Mouse (Mus musculus) liver, embryonic 16.5 days (tissue): Measurements from ENCODE around the gene Wfdc12. TPM values are rescaled to one million over a fixed set of nuclear protein-coding genes. Genes with fewer than 3 reads are reported as not detected.

Experiments
- ATAC-seq: fragments of 200-750 bp; cut with Nextera tagmentation; 2 replicates; pipeline ENCODE4 v1.8.0; 2017; ENCODE audit warnings: low read depth, mild to moderate bottlenecking, moderate number of reproducible peaks, moderate library complexity
- H3K27ac ChIP-seq: fragments of 300-500 bp; sonication (generic); 2 replicates; pipeline ENCODE4 v1.5.1; 2014; ENCODE audit warnings: mild to moderate bottlenecking, low read length
- H3K27me3 ChIP-seq: fragments of 300-500 bp; sonication (generic); 2 replicates; pipeline ENCODE4 v1.6.1; 2014; ENCODE audit warnings: low read depth, low read length, mixed read lengths; ENCODE audit not compliant: control insufficient read depth, insufficient read depth
- H3K36me3 ChIP-seq: fragments of 300-500 bp; sonication (generic); 2 replicates; pipeline ENCODE4 v1.6.1; 2014; ENCODE audit warnings: mild to moderate bottlenecking; ENCODE audit not compliant: control insufficient read depth, insufficient read depth
- H3K4me1 ChIP-seq: fragments of 300-500 bp; sonication (generic); 2 replicates; pipeline ENCODE4 v1.6.1; 2014; ENCODE audit warnings: low read depth, low read length, mixed read lengths; ENCODE audit not compliant: control insufficient read depth
- H3K4me2 ChIP-seq: fragments of 300-500 bp; sonication (generic); 2 replicates; pipeline ENCODE4 v1.6.1; 2014; ENCODE audit warnings: low read depth, low read length, mixed read lengths
- H3K4me3 ChIP-seq: fragments of 300-500 bp; sonication (generic); 2 replicates; pipeline ENCODE4 v1.5.1; 2014; ENCODE audit warnings: low read depth, mild to moderate bottlenecking, low read length
- H3K9ac ChIP-seq: fragments of 300-500 bp; sonication (generic); 2 replicates; pipeline ENCODE4 v1.6.1; 2014; ENCODE audit warnings: low read depth, low read length
- H3K9me3 ChIP-seq: fragments of 300-500 bp; sonication (generic); replicated peaks from 2 replicates; pipeline ENCODE4 v1.6.1; 2016; ENCODE audit warnings: low read length; ENCODE audit not compliant: control insufficient read depth
- WGBS: fragments of 180-500 bp; shearing (Covaris S2); extraction: QIAGEN DNeasy Blood & Tissue Kit; methylation state at CpG from one replicate; pipeline ENCODE4 v1.1.7; 2014; ENCODE audit not compliant: insufficient replicate concordance; 5-methylcytosine and 5-hydroxymethylcytosine counted together
- polyA plus RNA-seq: library from polyadenylated mRNA; unstranded; fragments of >200 nt; fragmentation: Nextera tagmentation; extraction: Ambion mirVana; gene quantifications from 2 replicates; pipeline ENCODE4 v1.2.1, GENCODE M21; 2015

Wfdc12 gene
- polyA plus RNA-seq, 1 experiment from 2014 or later: not detected

DNA sequence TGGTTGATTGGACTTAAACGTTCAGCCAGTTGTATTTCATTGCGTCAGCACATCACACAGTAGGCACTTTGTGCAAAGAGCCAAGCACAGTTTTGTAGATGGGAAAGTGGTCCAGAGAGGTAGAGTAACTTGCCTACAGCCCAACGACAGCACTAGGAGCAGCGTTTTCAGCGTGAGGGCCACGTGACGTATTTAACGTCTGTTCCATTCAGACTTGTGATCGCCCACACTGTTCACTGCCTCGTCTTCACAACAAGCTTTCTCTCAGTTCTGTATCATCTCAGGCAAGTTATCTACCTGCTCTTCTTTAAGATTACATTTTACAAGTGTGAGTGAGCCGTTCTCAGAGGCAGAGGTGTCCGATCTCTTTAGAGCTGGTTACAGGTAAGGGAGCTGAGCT lies 43.9 kb downstream of the Wfdc12 start:
- Histone ChIP-seq H3K27ac (no peak overlapping the region), H3K36me3 (no peaks in the 10 kb centered on the region; the same call in 1 of the 2 replicates), H3K4me3 (no peak overlapping the region), H3K27me3 (no peaks in the 10 kb centered on the region), H3K9me3 (no peaks in the 10 kb centered on the region), H3K9ac (no peak overlapping the region), H3K4me1 (no peaks in the 10 kb centered on the region), H3K4me2 (no peak overlapping the region)
- no peak for ATAC-seq
- 85% methylated on average over 12 of the region's 12 CpGs for WGBS

DNA sequence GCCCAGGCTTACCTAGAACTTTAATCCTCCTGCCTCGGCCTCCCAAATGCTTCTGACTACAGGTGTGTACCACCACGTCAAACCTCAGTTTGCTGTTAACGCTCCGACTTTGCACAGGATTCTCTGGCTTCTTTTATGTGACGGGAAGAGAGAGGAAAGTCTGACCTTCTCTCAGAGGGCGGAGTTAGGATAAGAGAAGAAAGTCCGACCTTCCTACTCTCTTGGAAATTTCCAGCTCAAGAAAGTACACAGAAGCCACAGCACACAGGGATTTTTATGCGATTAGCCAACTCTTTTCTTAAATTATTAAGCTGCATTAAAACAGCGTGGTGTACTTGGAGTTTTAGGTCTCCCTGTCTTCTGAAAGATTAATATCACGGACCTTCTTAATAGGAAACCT lies 45.9 kb downstream of the Wfdc12 start:
- no peaks in the 10 kb centered on the region for H3K36me3 ChIP-seq
- no peak for ATAC-seq
- no peak overlapping the region for H3K27ac ChIP-seq
- H3K4me3 ChIP-seq: no peak overlapping the region
- H3K27me3 ChIP-seq: no peaks in the 10 kb centered on the region
- H3K9me3 ChIP-seq: no peaks in the 10 kb centered on the region
- H3K9ac ChIP-seq: no peak overlapping the region
- 77% methylated on average over 10 of the region's 10 CpGs for WGBS
- H3K4me1 ChIP-seq: no peaks in the 10 kb centered on the region
- H3K4me2 ChIP-seq: no peak overlapping the region

DNA sequence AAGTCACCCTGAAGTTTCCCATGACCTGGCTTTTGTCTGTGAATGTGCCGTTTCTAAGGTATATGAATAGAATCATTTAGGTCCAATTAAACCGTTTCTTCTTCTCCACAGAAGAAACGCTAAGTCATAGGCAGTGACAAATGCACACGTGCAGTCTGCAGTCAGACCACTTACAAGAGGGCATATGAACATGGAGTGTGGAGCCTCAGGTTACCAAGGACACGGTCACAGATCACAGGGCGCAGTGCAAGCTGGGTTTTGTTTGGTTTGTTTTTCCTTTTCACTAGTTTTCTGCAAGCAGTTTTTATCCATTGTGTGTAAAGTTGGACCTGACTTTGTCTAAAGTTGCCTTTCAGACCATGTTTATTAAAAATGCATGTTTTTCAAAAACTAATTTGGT lies 46.4 kb downstream of the Wfdc12 start:
- H3K4me1 ChIP-seq: no peaks in the 10 kb centered on the region
- no peaks in the 10 kb centered on the region for H3K27me3 ChIP-seq
- ATAC-seq: no peak
- H3K9ac ChIP-seq: no peak overlapping the region
- H3K27ac ChIP-seq: no peak overlapping the region
- WGBS: 68% methylated on average over 6 of the region's 6 CpGs
- H3K36me3 ChIP-seq: no peaks in the 10 kb centered on the region
- no peak overlapping the region for H3K4me2 ChIP-seq
- H3K4me3 ChIP-seq: no peak overlapping the region
- H3K9me3 ChIP-seq: no peaks in the 10 kb centered on the region

- no peak for ATAC-seq
- no peaks in the 10 kb centered on the region for H3K9me3 ChIP-seq
- H3K4me1 ChIP-seq: no peaks in the 10 kb centered on the region
- H3K4me3 ChIP-seq: no peak overlapping the region
- no peaks in the 10 kb centered on the region for H3K27me3 ChIP-seq
- H3K27ac ChIP-seq: no peak overlapping the region
- H3K9ac ChIP-seq: no peak overlapping the region
- H3K4me2 ChIP-seq: no peak overlapping the region
- WGBS: 50% methylated on average over 10 of the region's 10 CpGs
- H3K36me3 ChIP-seq: no peaks in the 10 kb centered on the region
Observed at GRCm38 (mm10) chr2:164142021-164142420, 48.4 kb downstream of the Wfdc12 start.

Other genes with a start within 250 kb of the Wfdc12 start
- gene Ywhab, start 195.6 kb downstream of the Wfdc12 start, polyA plus RNA-seq: 82.9 and 84.8 TPM in 2 replicates
- gene Pabpc1l, start 165.2 kb downstream of the Wfdc12 start, polyA plus RNA-seq: 0.20 and 0.34 TPM in 2 replicates
- gene Stk4, start 120.3 kb downstream of the Wfdc12 start, polyA plus RNA-seq: 12.8 and 14.0 TPM in 2 replicates
- gene Tomm34, start 119.4 kb downstream of the Wfdc12 start, polyA plus RNA-seq: 16.2 and 16.9 TPM in 2 replicates
- not detected in 2 replicates for gene Kcns1, start 19.5 kb downstream of the Wfdc12 start, polyA plus RNA-seq
- gene Wfdc5, start 7.9 kb downstream of the Wfdc12 start, polyA plus RNA-seq: not detected in 2 replicates
- gene Wfdc15a, start 9.5 kb upstream of the Wfdc12 start, polyA plus RNA-seq: not detected in 2 replicates
- gene Wfdc15b, start 31.1 kb upstream of the Wfdc12 start, polyA plus RNA-seq: 0.45 TPM in 1 of 2 replicates, not detected in the other
- gene Svs2, start 47.9 kb upstream of the Wfdc12 start, polyA plus RNA-seq: not detected in 2 replicates
- gene Svs3b, start 66.0 kb upstream of the Wfdc12 start, polyA plus RNA-seq: not detected in 2 replicates
- gene Svs4, start 87.9 kb upstream of the Wfdc12 start, polyA plus RNA-seq: not detected in 2 replicates
- not detected in 2 replicates for gene Svs3a, start 98.7 kb upstream of the Wfdc12 start, polyA plus RNA-seq
- not detected in 2 replicates for gene Svs6, start 126.1 kb upstream of the Wfdc12 start, polyA plus RNA-seq
- not detected in 2 replicates for gene Svs5, start 142.1 kb upstream of the Wfdc12 start, polyA plus RNA-seq
- 22.6 and 26.6 TPM in 2 replicates for gene Slpi, start 198.5 kb upstream of the Wfdc12 start, polyA plus RNA-seq
- gene Rbpjl, start 212.5 kb upstream of the Wfdc12 start, polyA plus RNA-seq: 0.14 and 0.89 TPM in 2 replicates
- gene Matn4, start 214.6 kb upstream of the Wfdc12 start, polyA plus RNA-seq: 0.09 and 0.12 TPM in 2 replicates